Mouse (Mus musculus) hindbrain, embryonic 13.5 days (tissue): ENCODE measurements around the gene Syvn1. TPM values are rescaled to one million over a fixed set of nuclear protein-coding genes. Genes with fewer than 3 reads are reported as not detected.

Experiments used
- ATAC-seq: fragments of 200-750 bp; cut with Nextera tagmentation; 2 replicates; pipeline ENCODE4 v1.8.0; 2017; ENCODE audit warnings: moderate TSS enrichment; ENCODE audit not compliant: low FRiP score
- H3K27ac ChIP-seq: fragments of 300-500 bp; sonication (generic); 2 replicates; pipeline ENCODE4 v1.5.1; 2015; ENCODE audit warnings: inconsistent platforms, mild to moderate bottlenecking, moderate library complexity
- H3K27me3 ChIP-seq: fragments of 300-500 bp; sonication (generic); 2 replicates; pipeline ENCODE4 v1.6.1; 2015; ENCODE audit warnings: mild to moderate bottlenecking, inconsistent platforms
- H3K36me3 ChIP-seq: fragments of 300-500 bp; sonication (generic); 2 replicates; pipeline ENCODE4 v1.6.1; 2015; ENCODE audit warnings: mild to moderate bottlenecking, inconsistent platforms
- H3K4me1 ChIP-seq: fragments of 300-500 bp; sonication (generic); replicated peaks from 2 replicates; pipeline ENCODE4 v1.6.1; 2015; ENCODE audit warnings: inconsistent platforms
- H3K4me2 ChIP-seq: fragments of 300-500 bp; sonication (generic); 2 replicates; pipeline ENCODE4 v1.6.1; 2015; ENCODE audit warnings: inconsistent platforms, mild to moderate bottlenecking, moderate library complexity
- H3K4me3 ChIP-seq: fragments of 300-500 bp; sonication (generic); 2 replicates; pipeline ENCODE4 v1.5.1; 2015; ENCODE audit warnings: mild to moderate bottlenecking, inconsistent platforms
- H3K9ac ChIP-seq: fragments of 300-500 bp; sonication (generic); 2 replicates; pipeline ENCODE4 v1.6.1; 2015; ENCODE audit warnings: mild to moderate bottlenecking, inconsistent platforms
- H3K9me3 ChIP-seq: fragments of 300-500 bp; sonication (generic); 2 replicates; pipeline ENCODE4 v1.6.1; 2016; ENCODE audit warnings: inconsistent platforms
- WGBS: fragments of 180-500 bp; shearing (Covaris S2); methylation state at CpG from one replicate; pipeline ENCODE4 v1.1.7; 2015; 5-methylcytosine and 5-hydroxymethylcytosine counted together
- polyA plus RNA-seq: library from polyadenylated mRNA; unstranded; fragments of >200 nt; fragmentation: Nextera tagmentation; extraction: Ambion mirVana; gene quantifications from 2 replicates; pipeline ENCODE4 v1.2.1, GENCODE M21; 2015

Syvn1 gene
- polyA plus RNA-seq: 30.6 and 33.0 TPM in 2 replicates

DNA sequence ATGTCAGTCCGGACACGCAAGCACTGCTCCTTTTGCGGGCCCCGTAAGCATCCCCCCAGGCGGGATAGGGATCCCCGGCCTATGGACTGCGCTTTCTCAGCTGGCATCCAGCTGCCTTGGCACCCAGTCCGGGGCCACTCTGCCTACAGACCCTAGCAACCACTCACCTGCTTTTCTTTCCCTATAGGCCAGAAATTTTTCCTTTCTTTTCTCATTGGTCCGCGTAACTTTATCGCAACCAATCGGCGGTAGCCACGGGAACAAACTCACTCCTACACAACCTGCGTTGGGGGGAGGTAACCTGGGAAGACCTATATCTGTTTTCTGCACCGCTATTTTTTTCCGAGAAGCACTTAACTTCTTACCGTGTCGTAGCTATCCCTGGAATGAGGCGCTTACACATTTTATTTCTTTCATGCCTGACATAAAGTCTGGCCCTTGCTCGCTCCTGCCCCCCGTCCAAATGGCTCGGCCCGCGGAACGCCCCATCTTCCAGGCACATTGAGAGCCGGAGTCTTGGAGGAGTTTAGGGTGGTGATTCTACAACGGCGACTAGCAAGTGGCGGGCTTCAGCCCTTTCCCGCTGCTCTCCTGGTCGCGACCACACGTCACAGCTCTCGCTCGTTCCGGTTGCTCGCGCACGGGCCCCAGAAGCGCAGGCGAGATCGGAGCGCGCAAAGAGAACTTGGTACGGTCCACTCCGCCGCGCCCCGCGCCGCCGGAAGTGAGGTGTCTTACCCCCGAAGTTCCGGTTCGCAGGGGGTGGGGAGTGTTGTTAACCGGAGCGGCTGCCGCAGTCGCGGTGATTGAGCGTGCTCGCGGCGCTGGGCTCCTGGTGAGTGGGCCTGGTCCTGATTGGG lies at the start of gene Syvn1:
Gene Syvn1 (plus strand): TSS at position 283 of the 860 bp plus-strand sequence.
- Histone ChIP-seq H3K36me3 (peaks cover 34% of the 10 kb centered on the region), H3K4me1 (peaks cover 38% of the 10 kb centered on the region), H3K27ac (peak within 1 kb of the TSS; percentile 99), H3K9ac (peak within 1 kb of the TSS; percentile 91), H3K4me2 (peak within 1 kb of the TSS; percentile 99), H3K9me3 (no peaks in the 10 kb centered on the region), H3K27me3 (no peaks in the 10 kb centered on the region), H3K4me3 (peak within 1 kb of the TSS; percentile 88)
- under 1% methylated on average over 65 of the region's 65 CpGs for WGBS
- ATAC-seq: peak; percentile 96

DNA sequence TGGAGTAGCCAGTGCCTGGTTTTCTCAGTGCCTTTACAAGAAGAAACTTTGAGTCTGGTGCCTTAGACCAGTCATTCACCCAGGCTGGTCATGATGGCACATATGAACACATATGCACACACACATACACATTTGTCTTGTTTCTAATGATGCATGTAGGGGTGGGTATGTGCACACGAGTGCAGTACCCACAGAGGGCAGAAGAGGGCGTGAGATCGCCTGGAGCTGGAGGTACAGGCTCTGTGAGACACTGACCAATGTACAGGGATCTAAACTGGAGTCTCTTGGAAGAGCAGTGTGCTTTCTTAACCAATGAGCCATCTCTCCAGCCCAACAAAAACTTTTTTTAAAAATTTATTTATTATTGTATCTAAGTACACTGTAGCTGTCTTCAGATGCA lies 48.2 kb upstream of the Syvn1 start:
- Histone ChIP-seq H3K9ac (no peak overlapping the region), H3K36me3 (no peaks in the 10 kb centered on the region), H3K27ac (no peak overlapping the region), H3K4me3 (no peak overlapping the region), H3K9me3 (no peaks in the 10 kb centered on the region), H3K27me3 (0 out of 2 replicates have a peak, but pooled peaks cover 2% of the 10 kb centered on the region), H3K4me2 (no peak overlapping the region), H3K4me1 (no peaks in the 10 kb centered on the region)
- 86% methylated on average over 3 of the region's 3 CpGs for WGBS
- no peak for ATAC-seq

DNA sequence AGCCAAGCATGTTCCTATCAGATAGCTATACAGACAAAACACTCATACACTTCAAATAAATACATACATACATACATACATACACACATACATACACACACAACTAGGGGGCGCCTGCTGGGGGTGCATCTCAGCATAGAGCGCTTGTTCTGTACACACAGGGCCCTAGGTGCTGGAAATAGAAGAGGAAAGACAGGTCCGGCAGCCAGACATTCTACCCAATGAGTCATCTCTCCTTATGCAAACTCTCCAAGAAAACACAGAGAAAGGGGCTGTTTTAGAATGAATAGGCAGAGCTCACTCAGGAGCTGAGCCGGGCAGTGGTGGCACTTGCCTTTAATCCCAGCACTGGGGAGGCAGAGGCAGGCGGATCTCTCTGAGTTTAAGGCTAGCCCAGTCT lies 46.4 kb upstream of the Syvn1 start:
- Histone ChIP-seq H3K27ac (no peak overlapping the region), H3K4me2 (no peak overlapping the region), H3K9ac (no peak overlapping the region), H3K4me3 (no peak overlapping the region), H3K4me1 (no peaks in the 10 kb centered on the region), H3K27me3 (0 out of 2 replicates have a peak, but pooled peaks cover 2% of the 10 kb centered on the region), H3K9me3 (no peaks in the 10 kb centered on the region), H3K36me3 (no peaks in the 10 kb centered on the region)
- 82% methylated on average over 5 of the region's 5 CpGs for WGBS
- no peak for ATAC-seq

DNA sequence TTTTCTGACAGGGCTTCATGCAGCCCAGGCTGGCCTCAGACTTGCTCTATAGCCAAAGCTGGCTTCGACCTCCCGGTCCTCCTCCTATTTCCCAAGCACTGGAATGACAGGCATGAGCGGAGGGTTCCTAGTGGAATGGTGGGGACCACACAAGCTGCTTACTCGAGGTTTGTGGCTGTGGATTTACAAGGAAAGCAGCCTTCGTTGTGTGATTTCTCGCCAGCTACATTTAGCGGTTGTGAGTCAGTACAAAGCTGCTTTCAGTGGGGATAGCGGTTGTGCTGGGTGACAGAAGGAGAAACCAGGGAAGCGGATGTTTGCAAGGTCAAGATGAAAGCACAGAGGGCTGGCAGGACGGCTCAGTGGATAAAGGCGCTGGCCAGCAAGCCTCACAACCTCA lies 40.8 kb upstream of the Syvn1 start:
- no peaks in the 10 kb centered on the region for H3K36me3 ChIP-seq
- WGBS: 63% methylated on average over 11 of the region's 11 CpGs
- ATAC-seq: no peak

DNA sequence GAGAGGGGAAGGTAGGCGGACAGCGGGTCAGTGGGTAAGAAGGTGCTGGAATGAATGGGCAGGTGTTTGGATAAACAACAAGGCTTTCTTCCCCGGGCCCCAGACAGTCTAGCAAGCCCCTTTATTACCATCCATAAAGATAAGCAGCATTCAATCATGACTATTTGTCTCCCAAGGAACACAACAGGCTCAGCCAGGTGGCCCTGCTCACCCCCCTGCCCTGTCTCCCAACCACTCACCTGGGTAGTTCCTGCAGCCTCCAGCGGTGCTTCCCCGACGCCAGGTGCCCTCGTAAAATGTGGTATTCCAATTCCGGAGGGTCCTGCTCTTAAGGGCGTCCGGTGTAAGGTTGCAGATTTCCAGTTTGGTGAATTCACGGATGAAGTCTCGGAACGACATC lies 39.4 kb upstream of the Syvn1 start:
- Histone ChIP-seq H3K4me1 (no peaks in the 10 kb centered on the region), H3K36me3 (no peaks in the 10 kb centered on the region), H3K27ac (no peak overlapping the region), H3K27me3 (no peaks in the 10 kb centered on the region), H3K4me2 (no peak overlapping the region), H3K9me3 (no peaks in the 10 kb centered on the region), H3K4me3 (no peak overlapping the region), H3K9ac (no peak overlapping the region)
- WGBS: 87% methylated on average over 13 of the region's 13 CpGs
- ATAC-seq: no peak

More for the DNA sequence above, 40.8 kb upstream of the Syvn1 start:
- no peak overlapping the region for H3K4me2 ChIP-seq
- H3K9me3 ChIP-seq: no peaks in the 10 kb centered on the region
- no peaks in the 10 kb centered on the region for H3K27me3 ChIP-seq
- H3K9ac ChIP-seq: 0 out of 2 replicates have a peak overlapping the region, but pooled peaks have one; percentile 43
- no peak overlapping the region for H3K4me3 ChIP-seq
- no peak overlapping the region for H3K27ac ChIP-seq
- H3K4me1 ChIP-seq: no peaks in the 10 kb centered on the region

DNA sequence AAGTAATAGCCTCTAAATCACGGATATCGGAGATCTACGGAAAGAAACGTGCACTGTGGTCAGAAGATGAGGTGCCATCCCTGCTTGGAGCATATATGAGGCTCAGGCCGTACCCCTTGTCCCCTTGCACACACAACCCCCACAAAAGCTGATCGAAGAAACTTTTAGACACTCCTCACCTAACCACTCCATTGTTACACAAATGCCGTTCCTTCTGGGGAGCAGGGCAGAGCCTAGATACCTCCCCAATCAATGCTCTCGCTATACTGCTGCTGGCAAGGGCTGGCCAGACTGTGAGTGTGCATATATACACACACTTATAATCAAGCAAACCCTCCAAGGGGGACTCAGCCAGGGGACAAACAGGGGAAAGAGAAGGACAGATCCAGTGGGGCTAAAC lies 37.2 kb upstream of the Syvn1 start:
- no peak for ATAC-seq
- WGBS: 68% methylated on average over 8 of the region's 8 CpGs
- H3K27me3 ChIP-seq: peaks cover 10% of the 10 kb centered on the region
- no peak overlapping the region for H3K4me2 ChIP-seq
- no peak overlapping the region for H3K9ac ChIP-seq
- no peaks in the 10 kb centered on the region for H3K4me1 ChIP-seq
- no peaks in the 10 kb centered on the region for H3K36me3 ChIP-seq
- no peak overlapping the region for H3K27ac ChIP-seq
- H3K4me3 ChIP-seq: no peak overlapping the region
- no peaks in the 10 kb centered on the region for H3K9me3 ChIP-seq

DNA sequence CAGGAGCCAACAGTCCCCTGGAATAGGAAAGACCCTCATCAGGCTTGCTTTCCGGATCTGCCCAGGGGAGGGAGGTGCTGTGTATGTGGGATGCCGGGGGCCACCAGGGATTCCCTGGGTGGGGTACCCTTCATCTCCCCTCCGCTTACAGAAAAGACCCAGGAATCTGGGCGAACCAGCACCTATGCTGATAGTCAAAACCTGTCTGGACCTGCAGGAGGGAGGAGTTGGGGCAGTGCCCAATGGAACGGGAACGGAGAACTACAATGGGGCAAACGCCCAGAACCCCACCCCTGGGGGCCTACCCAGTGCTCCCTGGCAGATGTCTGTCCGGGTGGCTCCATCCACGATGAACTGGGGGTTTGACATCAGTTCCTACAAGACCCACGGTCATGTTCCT lies 32.7 kb upstream of the Syvn1 start:
- 89% methylated on average over 10 of the region's 10 CpGs for WGBS
- H3K4me1 ChIP-seq: peaks cover 22% of the 10 kb centered on the region
- H3K4me2 ChIP-seq: no peak overlapping the region
- H3K27ac ChIP-seq: no peak overlapping the region
- H3K9ac ChIP-seq: no peak overlapping the region
- no peak overlapping the region for H3K4me3 ChIP-seq
- ATAC-seq: no peak
- peaks cover 46% of the 10 kb centered on the region for H3K27me3 ChIP-seq
- no peaks in the 10 kb centered on the region for H3K36me3 ChIP-seq
- no peaks in the 10 kb centered on the region for H3K9me3 ChIP-seq

DNA sequence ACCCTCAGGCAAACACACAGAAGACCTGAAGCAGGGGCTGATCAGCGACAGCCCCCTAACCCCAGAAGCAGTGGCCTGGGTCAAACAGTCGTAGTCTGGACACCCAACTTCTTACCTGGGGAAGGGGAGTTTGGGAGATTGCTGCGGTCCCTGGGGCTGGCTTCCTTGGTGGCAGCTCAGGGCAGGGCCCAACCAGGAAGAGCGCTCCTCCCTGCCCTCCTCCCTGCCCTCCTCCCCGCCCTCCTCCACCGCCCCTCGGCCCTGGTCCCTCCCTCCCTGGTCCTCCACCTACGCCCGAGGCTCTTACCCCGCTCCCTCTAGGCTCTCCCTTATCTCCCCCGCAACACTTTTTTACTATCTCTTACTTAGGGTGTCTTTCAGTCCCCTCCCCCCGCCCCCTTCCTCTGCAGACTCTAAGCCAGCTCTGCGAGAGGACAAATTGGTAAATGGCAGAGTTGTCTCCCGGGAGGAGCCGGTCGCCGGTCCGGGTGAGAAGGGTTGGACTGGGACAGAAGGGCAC lies 31.3 kb upstream of the Syvn1 start:
- Histone ChIP-seq H3K9ac (peak overlapping the region; percentile 76), H3K36me3 (no peaks in the 10 kb centered on the region), H3K4me1 (peaks cover 22% of the 10 kb centered on the region), H3K9me3 (no peaks in the 10 kb centered on the region), H3K4me3 (peak overlapping the region; percentile 50), H3K27me3 (peaks cover 46% of the 10 kb centered on the region), H3K4me2 (peak overlapping the region; percentile 80), H3K27ac (no peak overlapping the region)
- peak; percentile 63 for ATAC-seq
- WGBS: under 1% methylated on average over 18 of the region's 18 CpGs

DNA sequence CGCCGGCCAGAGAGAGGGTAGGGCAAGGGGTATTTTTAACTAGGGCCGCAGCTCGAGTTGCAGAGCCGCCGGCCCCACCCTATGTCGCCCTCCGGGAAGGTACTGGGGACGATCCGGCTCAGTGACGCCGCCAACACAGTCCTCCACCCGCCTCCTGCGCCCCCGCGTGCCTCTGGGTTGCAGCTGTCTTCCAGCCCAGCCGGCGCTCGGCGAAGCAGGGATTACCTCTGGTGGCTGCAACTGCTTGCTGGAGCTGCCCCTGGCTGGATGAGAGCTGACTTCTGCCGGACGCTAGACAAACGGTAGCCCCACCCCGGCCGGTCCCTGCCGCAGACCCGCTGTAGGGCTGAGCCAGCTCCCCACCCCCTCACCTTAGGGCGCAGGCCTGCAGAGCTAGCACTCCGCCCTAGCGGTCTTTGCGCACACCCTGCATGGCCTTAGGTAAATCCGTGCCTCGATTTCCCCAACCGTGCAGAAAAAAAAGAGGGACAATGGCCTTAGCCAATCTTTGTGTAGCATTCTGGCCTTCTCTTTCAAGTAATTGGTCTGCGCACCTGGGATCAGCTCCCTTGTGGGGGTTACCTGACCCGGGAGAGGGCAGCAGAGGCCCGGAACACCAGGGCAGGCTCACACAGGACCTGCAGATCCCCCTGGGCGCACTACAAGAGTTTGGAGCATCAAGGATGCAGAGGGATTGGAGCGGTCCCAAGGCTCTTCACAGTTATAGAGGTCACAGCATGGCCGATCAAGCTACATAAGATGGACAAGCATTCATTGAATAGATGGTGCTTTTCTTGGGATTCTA lies 30.7 kb upstream of the Syvn1 start, which contains the start of gene Capn1:
Gene Capn1 (minus strand): TSS at position 387 of the 805 bp plus-strand sequence.
- peak; percentile 77 for ATAC-seq
- 3% methylated on average over 38 of the region's 40 CpGs for WGBS

DNA sequence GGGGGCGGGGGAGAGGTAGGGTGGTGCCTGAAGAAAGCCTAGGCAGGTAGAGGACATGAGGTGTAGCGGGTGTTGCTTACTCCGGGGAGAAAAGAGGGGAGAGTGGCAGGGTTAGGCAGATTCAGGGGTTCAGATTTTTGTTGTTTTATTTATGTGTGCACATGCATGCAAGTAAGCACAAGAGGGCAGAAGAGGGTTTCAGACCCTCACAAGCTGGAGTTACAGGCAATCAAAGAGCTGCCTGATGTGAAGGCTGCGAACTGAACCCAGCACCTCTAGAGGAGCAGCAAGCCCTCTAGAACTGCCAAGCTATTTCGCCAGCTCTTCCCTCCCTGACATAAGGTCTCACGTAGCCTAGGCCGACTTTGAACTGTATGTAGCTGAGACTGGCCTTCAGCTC lies 29.8 kb upstream of the Syvn1 start:
- Histone ChIP-seq H3K36me3 (no peaks in the 10 kb centered on the region), H3K4me3 (no peak overlapping the region), H3K4me1 (peaks cover 22% of the 10 kb centered on the region), H3K27me3 (peaks cover 46% of the 10 kb centered on the region), H3K9ac (0 out of 2 replicates have a peak overlapping the region, but pooled peaks have one; percentile 6), H3K4me2 (no peak overlapping the region), H3K9me3 (no peaks in the 10 kb centered on the region), H3K27ac (no peak overlapping the region)
- 47% methylated on average over 7 of the region's 7 CpGs for WGBS
- ATAC-seq: no peak

More for the DNA sequence above, 30.7 kb upstream of the Syvn1 start, which contains the start of gene Capn1:
- Histone ChIP-seq H3K27ac (no peak within 1 kb of the TSS), H3K4me1 (peaks cover 22% of the 10 kb centered on the region), H3K4me3 (peak within 1 kb of the TSS; percentile 50), H3K4me2 (peak within 1 kb of the TSS; percentile 80), H3K36me3 (no peaks in the 10 kb centered on the region), H3K9me3 (no peaks in the 10 kb centered on the region), H3K9ac (peak within 1 kb of the TSS; percentile 76), H3K27me3 (peaks cover 46% of the 10 kb centered on the region)

DNA sequence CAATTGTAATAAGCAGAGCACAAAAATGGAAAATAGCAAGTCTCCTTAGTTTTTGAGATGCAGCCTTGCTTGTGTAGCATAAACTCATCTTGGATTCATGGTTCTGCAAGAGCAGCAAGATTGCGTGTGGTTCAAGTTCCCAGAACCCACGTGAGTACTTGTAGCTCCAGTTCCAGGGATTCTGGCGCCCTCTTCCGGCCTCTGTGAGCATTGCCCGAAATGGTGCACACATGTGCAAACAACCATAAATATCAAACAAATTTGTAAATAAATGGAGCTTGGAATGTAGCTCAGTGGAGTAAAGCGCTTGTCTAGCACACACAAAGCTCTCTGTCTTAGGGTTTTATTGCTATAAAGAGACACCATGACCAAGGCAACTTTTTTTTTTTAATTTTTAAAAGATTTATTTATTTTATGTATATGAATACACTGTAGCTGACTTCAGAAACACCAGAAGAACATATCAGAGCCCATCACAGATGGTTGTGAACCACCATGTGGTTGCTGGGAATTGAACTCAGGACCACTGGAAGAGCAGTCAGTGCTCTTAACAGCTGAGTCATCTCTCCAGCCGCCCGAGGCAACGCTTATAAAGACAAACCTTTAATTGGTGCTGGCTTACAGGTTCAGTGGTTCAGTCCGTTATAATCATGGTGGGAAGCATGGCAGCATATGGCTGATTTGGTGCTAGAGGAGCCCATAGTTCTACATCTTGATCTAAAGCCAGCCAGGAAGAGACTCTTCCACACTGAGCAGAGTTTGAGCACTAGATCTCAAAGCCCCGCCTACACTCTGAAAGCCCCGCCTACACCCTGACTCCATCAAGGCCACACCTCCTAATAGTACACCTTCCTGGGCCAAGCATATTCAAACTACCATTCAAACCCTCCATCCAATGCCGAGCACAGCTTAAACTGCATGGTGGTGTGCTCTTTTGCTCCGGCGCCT lies 28.0 kb upstream of the Syvn1 start:
- no peak overlapping the region for H3K9ac ChIP-seq
- H3K9me3 ChIP-seq: no peaks in the 10 kb centered on the region
- H3K27me3 ChIP-seq: peaks cover 43% of the 10 kb centered on the region
- ATAC-seq: no peak
- WGBS: 31% methylated on average over 15 of the region's 15 CpGs
- no peak overlapping the region for H3K4me2 ChIP-seq
- peaks cover 22% of the 10 kb centered on the region for H3K4me1 ChIP-seq
- H3K36me3 ChIP-seq: no peaks in the 10 kb centered on the region
- H3K4me3 ChIP-seq: no peak overlapping the region
- no peak overlapping the region for H3K27ac ChIP-seq
